Comparison of ENCODE assay signal across 9 mouse cellular contexts in the genomic region with DNA sequence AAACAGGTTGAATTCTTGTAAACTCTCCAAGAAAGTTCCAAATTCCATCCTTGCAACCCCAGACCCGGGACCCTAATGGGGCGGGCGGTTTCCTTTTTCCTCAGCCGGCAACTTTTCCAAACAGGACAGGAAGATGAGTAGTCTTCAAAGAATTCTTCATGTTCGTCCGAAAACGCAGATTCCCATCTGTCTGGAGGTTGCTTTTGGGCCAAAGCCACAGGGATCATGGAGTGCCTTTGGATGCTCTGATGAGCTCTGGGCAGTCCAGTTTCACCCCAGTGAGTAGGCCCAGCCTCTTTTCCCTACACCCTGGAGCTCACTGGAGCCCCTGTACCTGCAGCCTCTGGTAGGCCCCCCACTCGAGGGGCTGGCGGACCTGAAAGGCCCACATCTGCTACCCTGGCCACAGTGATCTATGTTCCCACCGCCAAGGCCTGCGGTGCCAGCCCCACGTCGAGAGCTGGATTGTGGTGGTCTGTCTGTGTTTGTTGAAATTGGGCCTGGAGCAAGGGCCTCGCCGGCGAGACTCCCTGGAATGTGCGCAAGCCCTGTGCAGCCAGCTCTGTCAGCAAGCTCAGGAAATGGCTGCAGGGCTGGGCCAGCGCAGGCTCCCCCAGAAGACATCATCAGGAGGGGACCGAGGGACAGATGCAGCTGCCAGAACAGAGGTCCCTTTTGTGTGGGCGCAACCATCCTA.
DNase-seq lines count a peak whose midpoint lies in the region; TF ChIP-seq lines count a peak whose summit lies in the region.
"Had no signal": no experiment of that assay in that cellular context is flagged by ENCODE, and none has a peak within 500 bp of the region (broad histone marks: within the 10 kb centered on the region; RNA-seq: fewer than 3 reads in every experiment).

No protein-coding gene starts in this region.

- no peak for TF ChIP-seq POLR2A in ES-Bruce4 (IDR thresholded peaks at IDR 0.05; ENCODE audit: insufficient read depth, low read length)
- no peak for TF ChIP-seq POLR2A in heart, adult 2 months (IDR thresholded peaks at IDR 0.05; ENCODE audit: insufficient read depth, low read depth, low read length)

- no peaks in the 10 kb centered on the region for H3K36me3 ChIP-seq in ES-Bruce4 (ENCODE audit: control insufficient read depth, insufficient read depth, low read length, poor library complexity, severe bottlenecking)
- H3K36me3 ChIP-seq in heart, adult 2 months (ENCODE audit: control insufficient read depth, insufficient read depth, low read length): no peaks in the 10 kb centered on the region
- H3K36me3 ChIP-seq: liver, embryonic 12.5 days had no signal

- no peak for TF ChIP-seq CTCF in ES-Bruce4 (IDR thresholded peaks at IDR 0.05; ENCODE audit: low read depth, low read length)
- TF ChIP-seq CTCF in heart, adult 2 months (IDR thresholded peaks at IDR 0.05): no peak

- peak overlapping the region; percentile 42; the same call in 1 of the 2 replicates for H3K9ac ChIP-seq in ES-Bruce4 (ENCODE audit: low read depth, poor library complexity, severe bottlenecking)
- H3K9ac ChIP-seq in heart, adult 2 months (ENCODE audit: low read depth, low read length): peak overlapping the region; percentile 29; the same call in 1 of the 2 replicates
- H3K9ac ChIP-seq: liver, embryonic 12.5 days had no signal

- DNase-seq in heart, adult 18-20 months: peak; percentile 27 to 31
- DNase-seq in heart, postnatal 25 days (ENCODE audit: low spot score): no peak
- DNase-seq in heart, adult 2 months: peak in 1 of 2 experiments; percentile 32
- peak; percentile 22 to 23 for DNase-seq in kidney, postnatal 36 days
- DNase-seq in adrenal gland, adult 8-10 months: no peak
- no peak for DNase-seq in spleen, postnatal 14 days (ENCODE audit: low spot score in 2 of 2)
- no peak for DNase-seq in c-Kit-positive CD71-positive TER-119-positive erythroid progenitor cells, embryonic 14.5 days (ENCODE audit: low spot score)

- H3K27ac ChIP-seq in ES-Bruce4 (ENCODE audit: insufficient read depth, low read length): no peak overlapping the region
- peak overlapping the region; percentile 23; the same call in 1 of the 2 replicates for H3K27ac ChIP-seq in heart, adult 2 months
- H3K27ac ChIP-seq: liver, embryonic 12.5 days had no signal

- 0 out of 2 replicates have a peak overlapping the region, but pooled peaks have one; percentile 27 for H3K4me3 ChIP-seq in ES-Bruce4 (ENCODE audit: low read depth, low read length)
- H3K4me3 ChIP-seq in heart, adult 2 months: no peak overlapping the region
- H3K4me3 ChIP-seq: liver, embryonic 12.5 days had no signal

- peaks cover 3% of the 10 kb centered on the region; the same call in 1 of the 2 replicates for H3K9me3 ChIP-seq in ES-Bruce4 (replicated peaks; ENCODE audit: control insufficient read depth, insufficient read depth, low read length, poor library complexity, severe bottlenecking)
- H3K9me3 ChIP-seq: liver, embryonic 12.5 days had no signal

- WGBS in heart, adult 2 months: 42% methylated on average over 20 of the region's 20 CpGs

- no peaks in the 10 kb centered on the region for H3K27me3 ChIP-seq in ES-Bruce4 (ENCODE audit: control insufficient read depth, insufficient read depth, low read length, poor library complexity, severe bottlenecking)
- H3K27me3 ChIP-seq in heart, adult 2 months (ENCODE audit: control insufficient read depth, insufficient read depth, low read length): no peaks in the 10 kb centered on the region; the same call in 1 of the 2 replicates

- no peak for TF ChIP-seq EP300 in ES-Bruce4 (IDR thresholded peaks at IDR 0.05; ENCODE audit: insufficient read depth, low read depth, low read length)
- no peak for TF ChIP-seq EP300 in heart, adult 2 months (IDR thresholded peaks at IDR 0.05; ENCODE audit: insufficient read depth, low read depth, low read length)

- H3K4me1 ChIP-seq in ES-Bruce4 (ENCODE audit: control insufficient read depth, insufficient read depth, low read length): no peaks in the 10 kb centered on the region
- peaks cover 2% of the 10 kb centered on the region for H3K4me1 ChIP-seq in heart, adult 2 months (ENCODE audit: control insufficient read depth, insufficient read depth, low read length)

- intact Hi-C loops in heart, postnatal 25 days (cut with DNase I): loop anchor here (5.0 kb wide), 1 partner anchor 61 kb away; no protein-coding TSS in a partner anchor
- intact Hi-C loops in heart, adult 2 months (cut with DNase I): no loop called here

- H3K79me2 ChIP-seq in heart, adult 2 months (replicated peaks; ENCODE audit: control insufficient read depth, insufficient read depth, low read length): no peaks in the 10 kb centered on the region

Comparison
In these comparisons a context has a peak if more than half of its experiments do, and no peak if none do; other contexts are left out.
1. DNase-seq: peak in heart, adult 18-20 months (2 of 2) and kidney, postnatal 36 days (2 of 2); none in heart, postnatal 25 days (single experiment), adrenal gland, adult 8-10 months (single experiment), spleen, postnatal 14 days (0 of 2) and c-Kit-positive CD71-positive TER-119-positive erythroid progenitor cells, embryonic 14.5 days (single experiment).